Mouse (Mus musculus) midbrain, embryonic 15.5 days (tissue): ENCODE data around the gene AI837181. TPM values are rescaled to one million over a fixed set of nuclear protein-coding genes. Genes with fewer than 3 reads are reported as not detected.

ENCODE experiments used
- ATAC-seq: fragments of 200-750 bp; cut with Nextera tagmentation; replicated peaks from 2 replicates; pipeline ENCODE4 v1.8.0; 2017; ENCODE audit warnings: moderate TSS enrichment
- H3K27ac ChIP-seq: fragments of 300-500 bp; sonication (generic); 2 replicates; pipeline ENCODE4 v1.5.1; 2015; ENCODE audit warnings: mild to moderate bottlenecking, inconsistent platforms
- H3K27me3 ChIP-seq: fragments of 300-500 bp; sonication (generic); replicated peaks from 2 replicates; pipeline ENCODE4 v1.6.1; 2015; ENCODE audit warnings: inconsistent platforms
- H3K36me3 ChIP-seq: fragments of 300-500 bp; sonication (generic); replicated peaks from 2 replicates; pipeline ENCODE4 v1.6.1; 2015; ENCODE audit warnings: inconsistent platforms
- H3K4me1 ChIP-seq: fragments of 300-500 bp; sonication (generic); 2 replicates; pipeline ENCODE4 v1.6.1; 2015; ENCODE audit warnings: inconsistent platforms
- H3K4me2 ChIP-seq: fragments of 300-500 bp; sonication (generic); 2 replicates; pipeline ENCODE4 v1.6.1; 2015; ENCODE audit warnings: inconsistent platforms, mild to moderate bottlenecking, moderate library complexity
- H3K4me3 ChIP-seq: fragments of 300-500 bp; sonication (generic); 2 replicates; pipeline ENCODE4 v1.5.1; 2015; ENCODE audit warnings: mild to moderate bottlenecking, inconsistent platforms
- H3K9ac ChIP-seq: fragments of 300-500 bp; sonication (generic); 2 replicates; pipeline ENCODE4 v1.6.1; 2015; ENCODE audit warnings: mild to moderate bottlenecking, inconsistent platforms
- H3K9me3 ChIP-seq: fragments of 300-500 bp; sonication (generic); 2 replicates; pipeline ENCODE4 v1.6.1; 2016; ENCODE audit warnings: inconsistent platforms
- WGBS: fragments of 180-500 bp; shearing (Covaris S2); methylation state at CpG from one replicate; pipeline ENCODE4 v1.1.7; 2015; ENCODE audit warnings: mixed read lengths; 5-methylcytosine and 5-hydroxymethylcytosine counted together
- polyA plus RNA-seq: library from polyadenylated mRNA; unstranded; fragments of >200 nt; fragmentation: Nextera tagmentation; extraction: Ambion mirVana; gene quantifications from 2 replicates; pipeline ENCODE4 v1.2.1, GENCODE M21; 2015

The AI837181 gene
- polyA plus RNA-seq, 1 experiment from 2014 or later: 71.5 TPM

- ATAC-seq: no peak
- H3K36me3 ChIP-seq: no peaks in the 10 kb centered on the region
- H3K27ac ChIP-seq: peak overlapping the region; percentile 94; the same call in 1 of the 2 replicates
- H3K9ac ChIP-seq: peak overlapping the region; percentile 27; the same call in 1 of the 2 replicates
- H3K9me3 ChIP-seq: no peaks in the 10 kb centered on the region
- peak overlapping the region; percentile 85 for H3K4me2 ChIP-seq
- peak overlapping the region; percentile 72 for H3K4me3 ChIP-seq
- H3K27me3 ChIP-seq: peaks cover 11% of the 10 kb centered on the region
- 58% methylated on average over 8 of the region's 8 CpGs for WGBS
- peaks cover 32% of the 10 kb centered on the region for H3K4me1 ChIP-seq
Observed at GRCm38 (mm10) chr19:5455568-5455967, 30.6 kb downstream of the AI837181 start.

GRCm38 (mm10) chr19:5456241-5456921 lies 31.4 kb downstream of the AI837181 start:
- peak overlapping the region; percentile 72 for H3K4me3 ChIP-seq

GRCm38 (mm10) chr19:5456922-5457745 lies 32.2 kb downstream of the AI837181 start:
- ATAC-seq: peak; percentile 95
- peak overlapping the region; percentile 72 for H3K4me3 ChIP-seq
- peaks cover 8% of the 10 kb centered on the region; the same call in 1 of the 2 replicates for H3K27me3 ChIP-seq
- H3K27ac ChIP-seq: peak overlapping the region; percentile 94
- no peaks in the 10 kb centered on the region for H3K36me3 ChIP-seq
- peaks cover 43% of the 10 kb centered on the region for H3K4me1 ChIP-seq
- under 1% methylated on average over 70 of the region's 70 CpGs for WGBS
- H3K9ac ChIP-seq: peak overlapping the region; percentile 80
- no peaks in the 10 kb centered on the region for H3K9me3 ChIP-seq
- peak overlapping the region; percentile 85 for H3K4me2 ChIP-seq

More at GRCm38 (mm10) chr19:5456241-5456921, 31.4 kb downstream of the AI837181 start:
- Histone ChIP-seq H3K4me1 (peaks cover 38% of the 10 kb centered on the region), H3K36me3 (no peaks in the 10 kb centered on the region), H3K9ac (peak overlapping the region; percentile 80), H3K4me2 (peak overlapping the region; percentile 85), H3K27ac (peak overlapping the region; percentile 94), H3K9me3 (no peaks in the 10 kb centered on the region), H3K27me3 (peaks cover 8% of the 10 kb centered on the region; the same call in 1 of the 2 replicates)
- 3% methylated on average over 26 of the region's 26 CpGs for WGBS
- no peak; the same call in 1 of the 2 replicates for ATAC-seq

GRCm38 (mm10) chr19:5457746-5458442 lies 33.0 kb downstream of the AI837181 start, which contains the start of gene Ccdc85b:
Gene Ccdc85b, minus strand, starts transcription at chr19:5457894.
- 15% methylated on average over 14 of the region's 14 CpGs for WGBS
- H3K27ac ChIP-seq: peak within 1 kb of the TSS; percentile 94
- ATAC-seq: peak; percentile 10; the same call in 1 of the 2 replicates

GRCm38 (mm10) chr19:5459019-5459418 lies 34.1 kb downstream of the AI837181 start:
- H3K27me3 ChIP-seq: peaks cover 8% of the 10 kb centered on the region; the same call in 1 of the 2 replicates
- ATAC-seq: no peak
- no peak overlapping the region for H3K27ac ChIP-seq
- H3K4me3 ChIP-seq: no peak overlapping the region
- H3K9me3 ChIP-seq: no peaks in the 10 kb centered on the region
- peaks cover 48% of the 10 kb centered on the region for H3K4me1 ChIP-seq
- WGBS: 67% methylated on average over 7 of the region's 7 CpGs
- H3K4me2 ChIP-seq: no peak overlapping the region
- no peak overlapping the region for H3K9ac ChIP-seq
- peaks cover 5% of the 10 kb centered on the region; the same call in 1 of the 2 replicates for H3K36me3 ChIP-seq

More at GRCm38 (mm10) chr19:5457746-5458442, 33.0 kb downstream of the AI837181 start, which contains the start of gene Ccdc85b:
- Histone ChIP-seq H3K4me1 (peaks cover 43% of the 10 kb centered on the region), H3K27me3 (peaks cover 8% of the 10 kb centered on the region; the same call in 1 of the 2 replicates), H3K4me2 (peak within 1 kb of the TSS; percentile 85), H3K4me3 (peak within 1 kb of the TSS; percentile 72), H3K9me3 (no peaks in the 10 kb centered on the region), H3K36me3 (0 out of 2 replicates have a peak, but pooled peaks cover under 1% of the 10 kb centered on the region), H3K9ac (peak within 1 kb of the TSS; percentile 80)

- no peak for ATAC-seq
- no peaks in the 10 kb centered on the region for H3K9me3 ChIP-seq
- peak overlapping the region; percentile 82 for H3K27ac ChIP-seq
- H3K4me2 ChIP-seq: peak overlapping the region; percentile 88
- peaks cover 55% of the 10 kb centered on the region for H3K4me1 ChIP-seq
- H3K36me3 ChIP-seq: peaks cover 7% of the 10 kb centered on the region
- peak overlapping the region; percentile 78 for H3K9ac ChIP-seq
- WGBS: 27% methylated on average over 3 of the region's 3 CpGs
- peak overlapping the region; percentile 76 for H3K4me3 ChIP-seq
- peaks cover 8% of the 10 kb centered on the region; the same call in 1 of the 2 replicates for H3K27me3 ChIP-seq
Observed at GRCm38 (mm10) chr19:5459896-5460295, 35.0 kb downstream of the AI837181 start.

- H3K9ac ChIP-seq: peak within 1 kb of the TSS; percentile 78
- H3K27me3 ChIP-seq: peaks cover 8% of the 10 kb centered on the region; the same call in 1 of the 2 replicates
- H3K4me2 ChIP-seq: peak within 1 kb of the TSS; percentile 88
- peak; percentile 48 for ATAC-seq
- H3K27ac ChIP-seq: peak within 1 kb of the TSS; percentile 82
- H3K9me3 ChIP-seq: no peaks in the 10 kb centered on the region
- peaks cover 52% of the 10 kb centered on the region for H3K4me1 ChIP-seq
- peaks cover 10% of the 10 kb centered on the region for H3K36me3 ChIP-seq
- whole genome bisulfite sequencing: under 1% methylated on average over 32 of the region's 32 CpGs
- peak within 1 kb of the TSS; percentile 76 for H3K4me3 ChIP-seq
Observed at GRCm38 (mm10) chr19:5460465-5460911, 35.5 kb downstream of the AI837181 start, which contains the start of gene Fibp. Gene Fibp, plus strand, starts transcription at chr19:5460615.

- H3K27ac ChIP-seq: no peak overlapping the region
- H3K9ac ChIP-seq: peak overlapping the region; percentile 78
- H3K27me3 ChIP-seq: peaks cover 8% of the 10 kb centered on the region; the same call in 1 of the 2 replicates
- 91% methylated on average over 6 of the region's 6 CpGs for WGBS
- H3K36me3 ChIP-seq: peaks cover 17% of the 10 kb centered on the region
- peaks cover 43% of the 10 kb centered on the region for H3K4me1 ChIP-seq
- H3K4me2 ChIP-seq: peak overlapping the region; percentile 88
- peak overlapping the region; percentile 76 for H3K4me3 ChIP-seq
- ATAC-seq: no peak
- H3K9me3 ChIP-seq: no peaks in the 10 kb centered on the region
Observed at GRCm38 (mm10) chr19:5461411-5461810, 36.5 kb downstream of the AI837181 start.

GRCm38 (mm10) chr19:5463212-5463611 lies 38.3 kb downstream of the AI837181 start:
- 93% methylated on average over 9 of the region's 9 CpGs for WGBS
- no peak overlapping the region for H3K27ac ChIP-seq
- H3K36me3 ChIP-seq: peaks cover 17% of the 10 kb centered on the region
- no peak overlapping the region for H3K4me3 ChIP-seq
- ATAC-seq: no peak
- no peak overlapping the region for H3K4me2 ChIP-seq
- peaks cover 8% of the 10 kb centered on the region; the same call in 1 of the 2 replicates for H3K27me3 ChIP-seq
- H3K9me3 ChIP-seq: no peaks in the 10 kb centered on the region
- H3K9ac ChIP-seq: no peak overlapping the region
- H3K4me1 ChIP-seq: peaks cover 34% of the 10 kb centered on the region

- peak overlapping the region; percentile 65 for H3K27ac ChIP-seq
- H3K4me1 ChIP-seq: peaks cover 32% of the 10 kb centered on the region
- peak overlapping the region; percentile 30 for H3K4me3 ChIP-seq
- peak overlapping the region; percentile 43 for H3K9ac ChIP-seq
- peak; percentile 58 for ATAC-seq
- peaks cover 17% of the 10 kb centered on the region for H3K36me3 ChIP-seq
- H3K9me3 ChIP-seq: no peaks in the 10 kb centered on the region
- H3K27me3 ChIP-seq: peaks cover 4% of the 10 kb centered on the region; the same call in 1 of the 2 replicates
- 36% methylated on average over 15 of the region's 15 CpGs for WGBS
- H3K4me2 ChIP-seq: peak overlapping the region; percentile 50
Observed at GRCm38 (mm10) chr19:5463791-5464562, 39.0 kb downstream of the AI837181 start.

GRCm38 (mm10) chr19:5465037-5465436 lies 40.1 kb downstream of the AI837181 start:
- H3K4me2 ChIP-seq: no peak overlapping the region
- H3K4me3 ChIP-seq: no peak overlapping the region
- peaks cover 29% of the 10 kb centered on the region for H3K4me1 ChIP-seq
- H3K36me3 ChIP-seq: peaks cover 17% of the 10 kb centered on the region
- no peaks in the 10 kb centered on the region for H3K27me3 ChIP-seq
- H3K9ac ChIP-seq: no peak overlapping the region
- no peak overlapping the region for H3K27ac ChIP-seq
- no peaks in the 10 kb centered on the region for H3K9me3 ChIP-seq
- no peak for ATAC-seq
- WGBS: 91% methylated on average over 8 of the region's 8 CpGs
